Mouse (Mus musculus): ENCODE results near the gene Sec14l5.

DNA sequence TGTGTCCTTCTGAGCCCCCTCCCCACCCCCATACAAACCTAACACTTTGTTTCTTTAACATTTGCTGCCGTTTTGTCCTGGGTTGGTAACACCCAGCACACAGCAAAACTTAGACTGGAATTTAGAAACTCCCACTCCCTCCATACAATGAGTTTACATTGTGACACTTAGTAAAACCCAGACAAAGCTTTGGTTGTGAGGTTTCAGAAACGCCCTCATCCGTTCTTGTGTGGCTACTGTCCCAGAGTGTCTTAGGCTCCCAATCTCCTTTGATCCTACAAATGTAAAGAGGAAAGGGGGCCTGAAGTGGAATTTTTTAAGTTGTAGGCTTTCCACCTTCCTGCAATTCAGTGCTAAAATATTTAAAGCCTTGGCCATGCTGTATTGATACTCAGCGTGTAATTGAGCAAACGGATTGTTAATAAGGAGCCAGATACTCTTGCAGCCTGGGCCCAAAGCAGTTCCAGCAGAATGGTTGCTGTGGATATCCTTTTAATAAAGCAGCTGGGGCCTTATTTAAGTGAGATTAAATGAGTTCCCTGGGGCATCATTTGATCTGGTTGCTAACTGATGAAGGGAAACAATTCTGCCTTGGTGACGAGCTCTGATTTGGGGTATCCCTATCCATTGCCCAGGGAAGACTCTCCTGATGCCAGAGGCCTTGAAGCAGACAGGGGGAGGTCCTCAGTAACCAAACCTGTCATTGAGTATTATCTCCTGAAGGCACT, 6.6 kb downstream of the Sec14l5 start:
- TF ChIP-seq CTCF (conservative IDR thresholded peaks at IDR 0.05; ENCODE audit: low read length) (no peak), NANOG (IDR thresholded peaks at IDR 0.05; ENCODE audit: borderline replicate concordance, low read length) (no peak)
